Comparison of ENCODE assay signal across 8 mouse cellular contexts in genomic region chr11:32141034-32141433, GRCm38 (mm10). TPM values are rescaled to one million over a fixed set of nuclear protein-coding genes. Genes with fewer than 3 reads are reported as not detected.
DNase-seq lines count a peak whose midpoint lies in the region; ATAC-seq and TF ChIP-seq lines count a peak whose summit lies in the region.

No protein-coding gene starts in this region.

- DNase-seq in urinary bladder, adult 18-20 months (ENCODE audit: low spot score in 2 of 2): peak; percentile 18 to 33
- DNase-seq in urinary bladder, postnatal 10 days (ENCODE audit: low spot score): no peak
- DNase-seq in hindbrain, embryonic 11.5 days (ENCODE audit: low spot score): peak; percentile 84
- DNase-seq in lung, adult 2 months: peak; percentile 67
- peak; percentile 45 for DNase-seq in ovary, postnatal 36 days (ENCODE audit: low spot score)
- peak; percentile 64 for DNase-seq in urinary bladder, postnatal 25 days (ENCODE audit: low spot score)

- H3K4me3 ChIP-seq in bone marrow macrophage, adult 2 months (ENCODE audit: insufficient read depth, low read length): no peak overlapping the region
- H3K4me3 ChIP-seq in hindbrain, embryonic 11.5 days (ENCODE audit: low read depth, low read length): no peak overlapping the region
- no peak overlapping the region for H3K4me3 ChIP-seq in lung, adult 2 months (replicated peaks; ENCODE audit: extremely low read depth, low read depth, low read length)

- H3K4me2 ChIP-seq in hindbrain, embryonic 11.5 days (replicated peaks; ENCODE audit: low read depth, low read length): no peak overlapping the region

- 0 out of 2 replicates have a peak, but pooled peaks have one; percentile 63 for ATAC-seq in erythroid progenitor cell, adult 5-6 weeks (replicated peaks; ENCODE audit: low FRiP score, poor library complexity, severe bottlenecking)
- 0 out of 2 replicates have a peak, but pooled peaks have one; percentile 17 for ATAC-seq in hindbrain, embryonic 11.5 days (ENCODE audit: low FRiP score)

- peak; percentile 77 for TF ChIP-seq CTCF in bone marrow macrophage, adult 2 months (IDR thresholded peaks at IDR 0.05; ENCODE audit: low read depth, low read length)
- peak; percentile 98 for TF ChIP-seq CTCF in lung, adult 2 months (IDR thresholded peaks at IDR 0.05; ENCODE audit: insufficient read depth, low read length)

- H3K27me3 ChIP-seq in hindbrain, embryonic 11.5 days (ENCODE audit: control insufficient read depth, insufficient read depth, low read length): no peaks in the 10 kb centered on the region

- no peak overlapping the region for H3K9ac ChIP-seq in hindbrain, embryonic 11.5 days (ENCODE audit: low read depth, low read length)

- WGBS in hindbrain, embryonic 11.5 days: 13% methylated on average over 2 of the region's 2 CpGs
- WGBS in lung, adult 2 months: 13% methylated on average over 2 of the region's 2 CpGs

- H3K27ac ChIP-seq in bone marrow macrophage, adult 2 months (ENCODE audit: insufficient read depth, low read depth, low read length): no peak overlapping the region
- no peak overlapping the region for H3K27ac ChIP-seq in hindbrain, embryonic 11.5 days (ENCODE audit: low read depth, low read length)

- H3K4me1 ChIP-seq in bone marrow macrophage, adult 2 months (ENCODE audit: control insufficient read depth, insufficient read depth, low read length): no peaks in the 10 kb centered on the region
- H3K4me1 ChIP-seq in hindbrain, embryonic 11.5 days (replicated peaks; ENCODE audit: control insufficient read depth, insufficient read depth, low read length): peaks cover 2% of the 10 kb centered on the region
- H3K4me1 ChIP-seq in lung, adult 2 months (ENCODE audit: control insufficient read depth, insufficient read depth, low read length): 0 out of 2 replicates have a peak, but pooled peaks cover 2% of the 10 kb centered on the region

- no peak for TF ChIP-seq POLR2A in bone marrow macrophage, adult 2 months (IDR thresholded peaks at IDR 0.05; ENCODE audit: borderline replicate concordance, low read depth, low read length)
- no peak for TF ChIP-seq POLR2A in lung, adult 2 months (IDR thresholded peaks at IDR 0.05; ENCODE audit: borderline replicate concordance, extremely low read depth, low read depth, low read length)

- H3K36me3 ChIP-seq in hindbrain, embryonic 11.5 days (ENCODE audit: control insufficient read depth, insufficient read depth, low read length): no peaks in the 10 kb centered on the region

- H3K9me3 ChIP-seq in hindbrain, embryonic 11.5 days (ENCODE audit: control insufficient read depth, low read length): no peaks in the 10 kb centered on the region

RNA-seq across cellular contexts. Expression of gene Il9r, which starts 59.0 kb away (rescaled TPM):
- polyA plus RNA-seq in bone marrow macrophage, adult 2 months (2012; ENCODE audit: insufficient read depth, insufficient read length, missing spikeins): not detected in 2 replicates
- total RNA-seq in erythroid progenitor cell, adult 5-6 weeks (2015; ENCODE audit: low replicate concordance): not detected in 2 replicates
- total RNA-seq in erythroid progenitor cell, adult 5-6 weeks (2017; ENCODE audit: low replicate concordance): not detected in 2 replicates
- not detected in 2 replicates for polyA plus RNA-seq in hindbrain, embryonic 11.5 days (2014; fragmentation: Nextera tagmentation; extraction: Ambion mirVana)
- polyA plus RNA-seq in lung, adult 2 months (2012; rRNA removed): 1.4 and 2.3 TPM in 2 replicates
